Mouse (Mus musculus): ENCODE measurements around the gene Ccer2.

- no peak for TF ChIP-seq CTCF (IDR thresholded peaks at IDR 0.05; ENCODE audit: insufficient read depth, low read length)
- no peak for TF ChIP-seq POLR2A (IDR thresholded peaks at IDR 0.05; ENCODE audit: borderline replicate concordance, extremely low read depth, low read depth, low read length)
Observed at GRCm38 (mm10) chr7:28740949-28741348, 15.0 kb upstream of the Ccer2 start.

Data from lung, adult 2 months (tissue).